Mouse (Mus musculus) CD4-positive, CD25-positive, alpha-beta regulatory T cell, adult 4 months (primary cell): ENCODE results near the gene Tex22. TPM values are rescaled to one million over a fixed set of nuclear protein-coding genes. Genes with fewer than 3 reads are reported as not detected.

ENCODE experiments used
- ATAC-seq: one replicate; pipeline ENCODE4 v1.8.0; 2017
- polyA plus RNA-seq, 2 experiments: library from polyadenylated mRNA; unstranded; fragments of 100-300 nt; shearing (Covaris generic); gene quantifications; one replicate each; pipeline ENCODE4 v1.2.1; 2017

Tex22 gene
- polyA plus RNA-seq, 2 experiments from 2014 or later: not detected

DNA sequence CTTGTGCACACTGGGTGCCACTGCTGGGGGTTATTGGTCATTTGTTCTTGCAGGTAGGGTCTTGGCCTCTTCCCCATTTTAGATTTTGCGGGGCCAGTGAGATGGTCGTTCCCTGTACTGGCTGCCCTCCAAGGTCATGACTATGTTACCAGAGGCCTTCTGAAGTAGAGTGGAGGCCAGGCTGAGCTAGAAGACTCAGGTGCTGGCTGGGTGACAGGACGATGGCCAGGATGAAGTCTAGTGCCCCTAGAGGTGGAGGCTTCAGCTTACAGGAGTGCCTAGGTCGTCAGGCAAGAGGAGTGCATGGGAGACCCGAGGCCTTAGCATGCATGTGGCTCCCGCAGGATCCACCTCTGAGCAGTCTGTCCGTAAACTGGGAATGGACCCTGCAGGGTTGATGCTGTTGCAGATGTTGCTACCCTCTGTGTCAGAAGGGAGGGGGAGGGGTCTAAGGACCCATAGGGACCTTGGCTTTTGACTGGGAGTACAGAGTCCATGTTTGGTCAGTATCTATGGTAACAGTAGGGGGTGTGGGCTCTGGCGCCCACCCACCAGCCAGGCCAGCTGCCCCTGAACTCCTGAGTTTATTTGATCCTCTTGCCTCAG is 29.6 kb downstream of the Tex22 start:
- no peak for ATAC-seq

DNA sequence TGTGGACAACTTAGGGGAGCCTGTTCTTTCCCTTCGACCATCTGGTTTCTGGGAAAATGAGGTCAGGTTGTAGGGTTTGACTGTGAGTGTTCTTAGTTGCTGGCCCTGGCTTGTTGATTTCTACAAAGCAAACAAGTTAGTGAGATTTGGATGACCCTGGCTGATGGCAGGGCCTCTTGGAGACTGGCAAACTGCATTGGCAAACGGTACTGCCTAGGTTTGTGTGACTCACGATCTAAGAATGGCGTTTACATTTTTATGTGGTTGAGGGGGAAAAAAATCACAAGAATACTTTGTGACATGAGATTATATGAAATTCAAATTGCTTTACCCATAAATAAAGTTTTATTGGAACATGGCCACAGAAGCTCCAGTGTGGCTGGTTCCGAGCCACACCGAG is 32.1 kb downstream of the Tex22 start:
- ATAC-seq: no peak

DNA sequence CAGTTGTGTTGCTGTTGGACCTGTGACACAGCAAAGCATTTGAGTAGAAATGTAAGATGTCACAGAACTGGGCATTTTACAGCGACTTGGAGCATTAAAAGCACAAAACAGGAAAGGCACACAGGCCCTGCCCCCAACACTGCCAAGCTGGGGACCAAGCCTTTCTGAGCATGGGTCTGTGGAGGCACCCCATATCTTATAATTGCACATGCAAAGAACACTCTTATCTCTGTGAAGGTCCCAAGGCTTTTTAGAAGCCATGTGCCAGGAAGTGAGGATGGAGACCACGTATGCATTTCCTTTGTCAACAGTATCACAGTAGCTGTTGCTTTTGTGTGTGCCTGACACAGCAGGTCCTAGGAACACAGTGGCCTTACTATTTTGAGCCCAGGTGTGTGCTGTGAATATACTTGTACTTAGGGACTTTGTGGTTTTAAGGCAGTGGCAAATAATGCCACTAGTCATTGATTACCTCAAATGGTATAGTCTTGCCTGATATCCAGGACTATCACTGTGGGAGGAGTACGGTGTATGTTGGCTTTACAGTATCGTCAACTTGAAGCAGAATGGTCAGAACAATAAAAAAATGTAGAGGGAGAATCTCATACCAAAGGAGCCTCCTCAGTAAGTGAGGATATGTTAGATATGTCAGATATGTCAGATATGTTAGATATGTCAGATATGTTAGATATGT is 33.3 kb downstream of the Tex22 start:
- peak; percentile 32 for ATAC-seq

DNA sequence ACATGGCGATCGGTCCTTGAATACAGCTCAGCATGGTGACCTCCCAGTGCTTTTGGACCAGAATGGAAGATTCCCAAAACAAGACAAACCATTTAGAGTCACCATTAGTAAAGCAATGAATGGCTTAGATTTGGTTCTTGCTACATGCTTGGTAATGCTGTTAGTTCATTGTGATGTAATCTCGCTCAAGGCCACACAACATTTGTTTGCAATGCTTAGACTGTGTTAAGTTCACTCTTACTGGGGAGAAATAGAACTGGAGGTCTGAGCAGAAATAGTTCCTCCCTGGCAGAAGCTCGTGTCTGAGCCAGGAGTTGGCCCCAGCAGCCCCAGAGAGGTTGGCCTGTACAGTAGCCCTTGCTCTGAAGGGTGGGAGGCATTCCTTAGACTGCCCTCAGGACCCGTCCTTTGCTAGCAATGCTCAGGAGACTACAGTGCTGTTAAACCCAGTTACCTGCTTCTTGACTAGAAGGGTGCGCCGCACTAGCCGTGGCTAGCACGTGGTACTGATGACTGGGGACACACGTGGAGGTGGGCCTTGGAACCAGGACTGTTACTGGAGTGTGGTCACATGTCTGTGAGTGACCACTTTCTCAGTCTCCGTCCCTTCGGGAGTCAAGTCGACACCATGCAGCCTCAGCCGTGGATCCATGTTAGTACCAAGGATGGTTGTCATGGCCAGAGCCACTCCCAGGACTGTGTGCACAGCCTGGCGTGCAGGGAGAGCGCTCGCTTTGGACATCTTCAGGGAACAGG is 34.4 kb downstream of the Tex22 start:
- no peak for ATAC-seq

DNA sequence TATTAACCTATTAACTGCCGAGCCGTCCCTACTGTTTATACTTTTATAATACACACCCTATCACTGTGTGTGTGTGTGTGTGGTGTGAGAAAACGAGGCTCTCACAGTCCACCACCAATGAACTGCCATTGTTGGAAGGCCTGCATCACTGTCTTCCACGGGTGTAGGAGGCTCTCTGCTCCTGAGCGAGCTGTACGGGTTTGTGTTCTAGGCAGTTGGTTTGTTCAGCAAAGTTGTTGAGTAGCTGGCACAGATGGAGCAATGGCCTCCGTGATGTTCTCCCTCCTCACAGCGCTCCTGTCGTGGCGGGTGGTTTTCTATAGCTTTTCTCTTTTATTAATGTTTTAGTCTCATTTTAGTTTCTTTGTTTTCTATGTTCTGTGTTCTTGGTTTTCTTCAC is 35.5 kb downstream of the Tex22 start:
- ATAC-seq: no peak

DNA sequence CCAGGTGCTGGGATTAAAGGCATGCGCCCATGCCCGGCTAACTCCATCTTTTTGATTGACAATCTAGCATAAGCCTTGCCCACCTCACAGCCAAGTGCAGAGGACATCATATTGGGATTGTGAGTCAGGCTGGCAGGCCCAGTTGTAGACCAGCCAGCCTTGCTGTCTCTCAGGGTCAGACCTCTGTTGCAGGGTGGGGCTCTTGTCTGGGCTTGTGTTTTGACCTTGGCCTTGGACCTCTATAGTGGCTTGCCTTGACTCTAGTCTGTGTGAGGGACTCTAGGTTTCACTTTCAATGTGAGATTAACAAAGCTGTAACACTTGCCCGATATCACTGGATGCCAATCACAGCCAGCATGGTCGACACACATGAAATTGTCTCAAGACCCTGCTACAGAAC is 39.8 kb downstream of the Tex22 start:
- ATAC-seq: no peak

DNA sequence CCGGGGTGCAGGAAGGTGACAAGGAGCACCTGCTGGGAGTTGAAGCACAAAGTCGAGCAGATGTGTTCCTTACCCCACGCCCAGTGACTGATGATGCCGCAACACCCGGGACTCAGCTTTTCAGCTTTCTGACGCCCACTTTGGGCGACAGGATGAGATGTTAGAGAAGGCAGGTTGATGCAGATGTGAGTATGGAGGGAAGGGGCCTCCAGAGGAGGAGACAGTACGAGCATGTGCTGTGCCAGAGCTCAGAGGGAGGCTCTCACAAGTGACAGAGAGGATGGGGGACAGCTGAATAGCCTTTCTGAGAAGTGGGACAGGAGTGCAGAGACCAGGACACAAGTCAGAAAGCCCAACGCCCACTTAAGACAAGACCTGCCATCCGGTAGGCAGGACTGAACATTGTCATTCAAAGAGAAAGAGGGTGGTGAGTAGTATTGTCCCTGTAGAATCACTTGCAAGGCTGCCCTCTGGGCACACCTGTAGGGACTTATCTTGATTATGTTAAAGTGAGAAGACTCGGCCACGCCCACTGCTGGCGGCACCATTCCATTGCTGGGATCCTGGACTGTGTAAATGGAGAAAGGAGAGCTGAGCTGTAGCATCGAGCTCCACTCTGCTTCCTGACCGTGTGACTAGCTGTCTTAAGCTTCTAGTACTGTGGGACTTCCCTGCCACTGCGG is 40.7 kb downstream of the Tex22 start:
- ATAC-seq: no peak

DNA sequence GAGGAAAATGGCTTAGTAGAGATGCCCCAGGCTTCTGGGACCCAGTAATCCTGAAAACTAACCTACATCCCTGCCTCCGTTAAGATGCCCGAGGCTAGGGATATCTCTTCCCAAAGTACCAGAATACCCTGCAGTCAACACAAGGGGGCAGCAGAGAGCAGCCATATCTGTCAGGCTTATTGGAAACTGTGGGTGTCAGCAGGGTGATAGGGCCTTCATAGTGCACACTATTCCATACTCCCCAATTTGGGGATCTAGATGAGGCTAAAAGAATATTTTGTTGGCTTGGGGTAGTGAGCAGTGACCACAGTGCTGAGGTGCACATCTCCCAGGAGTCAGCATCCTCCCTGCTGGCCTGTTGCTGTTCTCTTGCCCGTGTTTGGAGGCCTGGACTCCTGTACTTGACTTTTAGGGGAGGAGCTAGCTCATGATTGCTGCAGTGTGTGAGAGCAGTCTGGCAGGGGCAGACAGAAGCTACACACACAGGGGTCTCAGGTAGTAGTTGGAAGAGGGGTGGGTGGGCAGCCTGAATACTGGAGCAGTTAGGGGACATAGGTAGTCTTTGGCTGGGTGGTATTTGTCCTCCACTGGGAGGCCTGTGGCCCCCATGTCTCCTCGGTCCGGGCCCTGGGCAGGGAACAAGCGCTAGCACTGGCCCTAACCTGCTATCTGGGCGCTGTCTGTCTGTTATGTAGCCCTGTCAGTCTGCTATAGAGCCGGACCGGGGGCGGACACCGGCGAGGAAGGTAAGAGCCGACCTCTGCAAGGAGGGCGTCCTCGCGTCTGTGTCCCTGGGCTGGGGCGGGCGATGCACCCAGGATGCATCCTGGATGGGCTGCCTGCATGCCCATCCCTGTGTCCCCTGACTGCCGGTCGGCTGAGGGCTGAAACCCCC is 45.5 kb downstream of the Tex22 start:
- ATAC-seq: peak; percentile 83

DNA sequence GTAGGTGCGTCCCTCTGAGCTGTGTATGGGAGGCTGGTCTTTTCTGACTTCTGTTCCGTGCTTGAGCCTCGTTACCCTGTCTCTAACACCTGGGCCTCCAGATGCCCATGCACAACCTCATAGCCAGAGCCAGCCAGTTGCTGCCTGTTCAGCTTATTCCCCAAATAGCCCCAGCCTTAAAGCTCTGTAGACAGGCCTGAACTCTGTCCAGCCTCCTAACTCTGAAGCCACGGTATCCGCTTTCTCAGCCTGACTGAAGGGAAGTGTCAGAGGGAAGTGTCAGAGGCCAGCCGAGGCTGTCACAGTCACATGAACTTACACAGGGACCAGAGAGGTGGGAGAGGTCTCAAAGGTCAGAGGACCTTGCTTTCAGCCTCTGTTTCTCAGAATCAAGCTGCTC is 50.4 kb downstream of the Tex22 start:
- no peak for ATAC-seq

DNA sequence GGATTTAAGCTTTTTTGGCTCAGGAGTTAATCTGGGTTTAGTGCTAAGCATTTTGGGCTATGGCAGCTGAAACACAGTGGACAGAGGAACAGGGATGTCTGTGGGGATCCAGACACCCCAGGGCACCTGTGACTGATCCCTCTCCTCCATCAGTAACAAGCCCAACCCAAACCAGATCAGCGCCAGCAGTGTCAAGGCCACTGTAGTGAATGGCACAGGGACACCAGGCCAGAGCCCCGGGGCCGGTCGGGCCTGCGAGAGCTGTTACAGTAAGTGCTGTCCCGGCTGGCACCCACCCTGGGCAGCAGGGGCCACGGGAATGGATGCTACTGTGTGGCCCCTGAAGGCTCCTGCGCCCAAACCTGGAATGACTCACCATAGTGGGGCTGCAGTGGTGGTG is 56.4 kb downstream of the Tex22 start:
- no peak for ATAC-seq

DNA sequence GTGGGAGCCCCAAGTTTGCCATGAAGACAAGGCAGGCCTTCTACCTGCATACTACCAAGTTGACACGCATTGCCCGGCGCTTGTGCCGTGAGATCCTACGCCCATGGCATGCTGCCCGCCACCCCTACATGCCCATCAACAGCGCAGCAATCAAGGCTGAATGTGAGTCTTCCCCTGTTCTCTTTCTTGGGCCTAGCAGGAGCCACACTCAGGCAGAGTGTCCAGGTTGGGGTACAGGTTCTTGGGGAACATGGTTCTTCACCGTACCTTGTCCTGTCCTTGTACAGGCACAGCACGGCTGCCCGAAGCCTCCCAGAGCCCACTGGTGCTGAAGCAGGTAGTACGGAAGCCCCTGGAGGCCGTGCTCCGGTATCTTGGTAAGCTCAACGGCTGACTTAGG is 57.3 kb downstream of the Tex22 start:
- no peak for ATAC-seq

DNA sequence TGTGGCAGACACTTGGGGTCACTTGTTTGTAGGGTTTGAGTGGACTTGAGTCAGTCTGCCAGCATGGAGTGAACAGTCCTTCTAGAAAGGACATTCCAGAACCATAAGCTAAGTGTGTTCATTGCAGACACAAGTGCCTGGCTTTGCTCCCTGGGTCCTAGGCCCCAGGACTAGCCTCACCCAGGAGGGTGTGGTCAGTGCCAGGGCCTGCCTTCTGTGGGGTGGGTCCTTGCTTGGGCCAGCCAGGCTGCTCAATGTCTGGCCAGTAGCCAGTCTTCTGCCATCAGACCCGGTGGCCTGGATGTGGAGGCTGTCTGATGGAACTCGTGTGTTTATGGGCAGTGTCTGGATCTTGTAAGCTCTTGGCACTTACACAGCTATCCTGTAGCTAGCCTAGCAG is 58.3 kb downstream of the Tex22 start:
- no peak for ATAC-seq

DNA sequence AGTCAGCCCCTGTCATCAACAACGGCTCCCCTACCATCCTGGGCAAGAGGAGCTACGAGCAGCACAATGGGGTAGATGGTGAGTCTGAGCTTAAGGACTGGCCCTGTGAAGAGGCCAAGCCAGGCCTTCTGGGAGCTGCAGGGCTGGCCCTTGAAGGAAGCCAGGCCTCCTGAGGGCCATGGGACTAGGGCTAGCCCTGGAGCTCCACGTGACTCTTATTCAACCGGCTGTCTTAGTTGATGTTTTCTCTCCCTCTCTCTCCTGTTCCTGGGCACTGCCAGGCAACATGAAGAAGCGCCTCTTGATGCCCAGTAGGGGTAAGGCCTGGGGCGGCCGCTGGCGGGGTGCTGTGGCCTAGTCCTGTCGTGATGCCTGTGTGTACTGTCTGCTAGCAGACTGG is 59.0 kb downstream of the Tex22 start:
- no peak for ATAC-seq

DNA sequence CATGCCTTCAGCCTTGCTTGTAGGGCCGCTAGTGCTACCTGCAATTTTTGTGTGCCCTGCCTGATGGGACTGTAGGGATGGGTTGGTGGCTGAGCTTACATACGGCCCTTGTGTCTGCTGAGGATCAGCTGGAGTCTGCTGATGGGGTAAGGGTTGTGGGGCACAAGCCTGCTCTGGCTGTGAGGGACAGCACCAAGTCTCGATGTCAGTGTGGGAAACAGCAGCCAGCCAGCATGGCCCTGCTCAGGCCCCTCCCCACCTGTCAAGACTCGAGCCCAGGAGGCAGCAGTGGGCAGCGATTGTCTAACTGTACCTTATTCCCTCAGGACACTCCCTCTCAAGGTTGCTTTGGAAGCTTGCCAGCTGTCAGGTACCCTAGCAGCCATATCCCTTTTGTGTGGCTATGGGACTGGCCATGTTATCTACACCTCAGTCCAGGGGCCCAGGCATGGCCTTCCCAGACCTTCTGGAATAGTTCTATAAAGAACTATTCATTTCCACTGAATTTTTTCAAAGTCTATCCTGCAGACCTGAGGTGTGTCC is 59.6 kb downstream of the Tex22 start:
- ATAC-seq: no peak

DNA sequence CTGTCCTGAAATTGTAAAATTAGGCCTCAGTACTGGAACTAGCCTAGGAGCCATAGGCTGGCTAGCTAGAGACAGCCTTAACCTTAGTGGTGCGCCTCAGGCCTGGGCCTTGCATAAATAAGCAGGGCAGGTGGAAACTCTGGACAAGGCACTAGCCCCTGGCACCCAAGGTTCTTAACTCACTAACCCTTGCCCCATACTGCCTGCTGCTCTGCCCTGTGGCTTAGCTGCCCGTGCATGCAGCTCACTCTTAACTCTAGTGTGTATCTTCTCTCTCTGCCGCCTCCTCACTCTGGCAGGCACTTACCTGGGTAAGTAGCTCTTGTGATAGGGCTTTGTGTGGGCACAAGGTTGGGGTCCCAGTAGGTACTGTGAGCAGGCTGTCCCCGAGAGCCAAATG is 60.2 kb downstream of the Tex22 start:
- no peak for ATAC-seq

DNA sequence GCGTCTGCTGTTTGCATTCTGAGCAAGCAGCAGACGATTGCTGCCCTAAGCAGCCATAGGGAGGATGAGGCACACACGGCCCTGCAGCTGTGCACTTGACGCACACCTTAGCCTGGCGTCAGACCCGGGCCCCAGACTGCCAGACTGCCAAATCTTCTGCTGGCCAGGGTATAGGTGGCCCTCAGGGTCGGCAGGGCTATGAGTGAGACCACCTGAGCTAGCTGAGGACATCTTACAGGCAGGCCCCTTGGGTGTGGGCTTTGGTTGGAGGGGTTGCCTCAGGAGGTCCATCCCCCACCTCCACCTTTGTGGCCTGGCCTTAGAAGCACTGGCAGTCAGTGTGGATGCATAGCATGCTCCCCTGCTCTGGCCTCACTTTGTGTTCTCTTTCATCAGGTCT is 61.1 kb downstream of the Tex22 start:
- no peak for ATAC-seq

DNA sequence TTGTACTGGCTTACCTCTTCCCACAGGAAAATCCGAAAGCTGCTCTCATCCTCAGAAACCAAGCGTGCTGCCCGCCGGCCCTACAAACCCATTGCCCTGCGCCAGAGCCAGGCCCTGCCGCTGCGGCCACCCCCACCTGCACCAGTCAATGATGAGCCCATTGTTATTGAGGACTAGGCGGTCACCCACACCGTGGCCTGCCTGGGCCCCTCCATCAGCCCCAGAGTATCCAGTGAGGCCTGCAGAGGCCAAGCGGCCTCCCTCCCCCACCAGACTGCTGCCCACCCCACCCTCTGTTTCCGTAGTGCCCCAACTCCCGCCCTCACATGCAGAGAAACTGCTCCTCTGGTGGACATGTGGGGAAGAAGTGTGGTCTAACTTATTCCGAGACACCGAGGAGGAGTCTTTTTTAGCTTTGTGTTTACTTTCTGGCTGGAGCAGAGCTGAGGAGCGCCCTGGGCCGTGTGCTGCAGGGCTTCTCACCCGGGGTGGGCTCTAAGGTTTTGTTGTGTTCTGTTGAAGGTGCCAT is 62.3 kb downstream of the Tex22 start:
- ATAC-seq: no peak

DNA sequence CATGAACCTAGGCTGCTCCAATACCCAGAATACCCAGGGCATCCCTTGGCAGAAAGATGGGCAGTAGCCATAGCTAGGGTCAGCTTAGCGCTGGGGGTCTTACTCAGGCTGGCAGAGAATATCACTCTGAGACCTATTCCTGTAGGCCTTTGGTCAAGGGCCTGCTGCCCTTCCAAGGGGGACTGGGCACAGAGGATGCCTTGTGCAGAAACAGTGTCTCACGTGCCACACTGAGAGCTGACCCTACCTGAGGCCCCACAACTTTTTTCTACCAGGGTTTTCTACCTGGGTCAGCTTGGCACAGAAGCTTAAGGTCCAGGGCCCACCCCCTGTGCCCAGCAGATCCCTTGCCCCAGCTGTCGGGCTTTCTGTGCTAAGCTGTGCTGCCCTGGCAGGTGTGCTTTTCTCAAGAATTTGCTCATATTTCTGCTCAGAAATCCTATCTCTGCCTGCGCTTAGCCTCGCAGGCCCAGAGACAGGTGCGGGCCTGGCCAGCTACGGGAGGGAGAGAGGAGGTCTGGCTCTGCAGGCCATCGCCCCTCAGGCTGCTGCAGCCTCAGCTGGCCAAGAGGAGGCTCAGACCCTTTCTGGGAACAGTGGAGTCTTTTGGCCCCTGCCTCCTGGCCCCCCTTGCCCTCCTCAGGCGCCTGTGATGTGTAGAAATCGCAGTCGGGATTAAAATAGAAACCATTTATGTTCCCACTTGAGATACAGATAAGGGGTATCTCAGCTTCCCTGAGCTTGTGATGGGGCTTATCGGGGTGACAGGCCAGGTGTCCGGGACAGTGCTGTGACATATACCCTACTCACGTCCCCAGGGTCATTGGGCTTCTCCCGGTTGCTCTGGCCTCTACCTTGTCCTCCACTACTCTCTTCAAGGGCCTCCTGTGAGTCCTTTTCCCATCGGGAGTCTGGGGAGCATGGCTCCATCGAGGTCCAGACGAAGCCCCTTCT is 63.2 kb downstream of the Tex22 start:
- no peak for ATAC-seq

DNA sequence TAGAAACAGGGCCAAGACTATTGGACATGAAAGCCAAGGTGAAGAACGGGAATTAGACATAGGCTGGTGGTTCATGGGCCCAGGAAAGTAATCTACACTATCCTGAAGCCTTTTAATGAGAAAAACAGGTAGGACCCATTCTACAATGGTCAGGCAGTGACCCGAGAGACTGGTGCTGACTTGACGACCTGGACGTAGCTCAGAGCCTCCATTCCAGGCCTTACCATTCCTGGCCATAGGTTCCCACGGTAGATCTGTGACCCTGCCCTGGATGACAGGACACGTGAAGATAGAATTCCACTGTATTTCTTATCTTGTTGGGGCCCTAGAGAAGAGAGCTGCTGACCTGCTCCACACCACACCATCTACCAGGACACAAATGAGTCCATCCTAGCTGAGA is 64.0 kb downstream of the Tex22 start:
- ATAC-seq: no peak
